Mouse (Mus musculus) 3T3-L1 (cell line): ENCODE measurements at regions not wholly inside any gene's neighbourhood (a gene's known extent, or its start where the extent isn't known, plus 50 kb on each side); places are given as distances from the start of the nearest gene placed in this dataset.
"Not testable (repeated sequence)": the region's sequence is repeated elsewhere in the genome, so short reads cannot be mapped to it uniquely, and the experiment has no call there.

Source experiments
- DNase-seq: peaks from one replicate; pipeline ENCODE4 v3.0.0-alpha.2; 2015; ENCODE audit warnings: low read depth, low spot score

- not testable (repeated sequence) for DNase-seq
These were observed 184.8 kb upstream of the Gm10324 start for GRCm38 (mm10) chr13:65934376-65935071.

DNA sequence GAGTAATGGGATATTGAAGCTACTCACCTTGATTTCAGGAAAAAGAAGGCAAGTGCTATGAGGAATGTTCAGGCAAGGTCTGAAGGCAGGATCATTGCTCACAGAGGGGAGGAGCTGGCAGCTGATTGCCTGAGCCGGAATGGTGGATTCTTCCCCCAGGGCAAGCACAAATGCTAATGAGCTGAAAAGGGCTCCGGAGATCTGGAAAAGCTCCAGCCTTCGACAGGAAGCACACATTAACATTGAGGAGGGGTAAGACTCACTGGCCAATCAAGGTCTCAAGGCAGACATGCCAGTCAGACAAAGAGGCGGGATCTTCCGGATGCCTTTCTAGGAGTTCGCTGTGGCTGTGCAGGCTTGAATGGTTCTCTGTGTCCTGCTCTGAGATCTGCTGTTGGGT is 169.1 kb upstream of the Gm10324 start:
- not testable (repeated sequence) for DNase-seq

- peak; percentile 1 for DNase-seq
These were observed 128.4 kb upstream of the Gm10324 start for GRCm38 (mm10) chr13:65990916-65991433.

- DNase-seq, result not testable (repeated sequence)
These were observed 111.8 kb upstream of the Gm10324 start for GRCm38 (mm10) chr13:66007505-66007904.

DNA sequence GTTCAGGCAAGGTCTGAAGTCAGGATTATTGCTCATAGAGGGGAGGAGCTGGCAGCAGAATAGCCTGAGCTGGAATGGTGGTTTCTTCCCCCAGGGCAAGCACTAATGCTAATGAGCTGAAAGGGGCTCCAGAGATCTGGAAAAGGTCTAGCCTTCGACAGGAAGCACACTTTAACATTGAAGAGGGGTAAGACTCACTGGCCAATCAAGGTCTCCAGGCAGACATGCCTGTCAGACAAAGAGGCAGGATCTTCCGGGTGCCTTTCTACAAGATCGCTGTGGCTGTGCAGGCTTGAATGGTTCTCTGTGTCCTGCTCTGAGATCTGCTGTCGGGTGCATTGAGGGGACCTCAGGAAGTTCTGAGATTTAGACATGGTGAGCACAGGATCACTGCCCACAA is 87.4 kb upstream of the Gm10324 start:
- not testable (repeated sequence) for DNase-seq

DNA sequence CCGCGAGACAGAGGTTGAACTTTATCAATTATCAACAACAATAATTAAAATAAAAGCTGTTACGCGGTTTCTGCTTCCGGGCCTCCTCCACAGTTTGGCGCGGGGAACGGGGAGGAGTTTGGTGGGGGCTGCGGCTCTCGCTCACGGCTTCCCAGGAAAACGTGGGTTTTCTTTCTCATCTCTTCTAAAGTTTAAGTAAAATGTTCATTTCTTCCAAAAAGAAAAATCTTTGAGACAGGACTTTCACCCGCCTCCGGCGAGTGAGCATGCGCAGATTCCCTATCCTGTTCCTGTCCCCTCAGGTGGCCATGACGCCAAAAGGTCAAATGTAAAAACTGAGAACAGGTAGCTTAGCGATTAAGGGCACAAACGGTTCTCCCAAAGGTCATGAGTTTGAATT is 56.7 kb upstream of the Gm10324 start:
- DNase-seq, result peak; percentile 8

DNA sequence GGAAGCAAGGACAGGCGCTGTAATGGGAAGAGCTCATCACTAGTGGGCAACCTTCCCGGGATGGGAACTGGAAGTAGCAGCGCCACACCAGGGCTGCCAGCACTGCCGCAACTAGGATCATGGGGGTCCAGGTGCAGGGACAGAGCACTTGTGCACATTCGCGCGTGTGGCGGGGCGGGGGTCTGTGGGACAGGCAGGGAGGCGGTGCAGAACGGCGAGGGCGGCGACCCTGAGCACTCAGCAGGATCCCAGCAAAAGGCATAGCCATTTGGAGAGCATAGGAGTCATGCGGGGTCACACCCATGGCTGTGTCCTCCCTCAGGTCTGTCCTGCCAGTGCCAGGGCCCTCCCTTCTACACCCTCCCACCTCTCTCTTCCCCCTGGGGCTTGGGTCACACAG is 56.0 kb upstream of the Gm10324 start:
- DNase-seq, result not testable (repeated sequence)
